Mouse (Mus musculus) midbrain, embryonic 14.5 days (tissue): Measurements from ENCODE around the gene Cmklr1. TPM values are rescaled to one million over a fixed set of nuclear protein-coding genes. Genes with fewer than 3 reads are reported as not detected.

Experiments used
- ATAC-seq: fragments of 200-750 bp; cut with Nextera tagmentation; 2 replicates; pipeline ENCODE4 v1.8.0; 2017; ENCODE audit warnings: moderate number of reproducible peaks, moderate library complexity; ENCODE audit not compliant: low FRiP score, low TSS enrichment
- DNase-seq: peaks from one replicate; pipeline ENCODE4 v3.0.0-alpha.2; 2015
- H3K27ac ChIP-seq: fragments of 300-500 bp; sonication (generic); replicated peaks from 2 replicates; pipeline ENCODE4 v1.5.1; 2014; ENCODE audit warnings: mild to moderate bottlenecking, low read depth, low read length, moderate library complexity
- H3K27me3 ChIP-seq: fragments of 300-500 bp; sonication (generic); 2 replicates; pipeline ENCODE4 v1.6.1; 2014; ENCODE audit warnings: low read length, control low read depth, mixed read lengths; ENCODE audit not compliant: control insufficient read depth, insufficient read depth
- H3K36me3 ChIP-seq: fragments of 300-500 bp; sonication (generic); 2 replicates; pipeline ENCODE4 v1.6.1; 2014; ENCODE audit warnings: low read length, control low read depth; ENCODE audit not compliant: control insufficient read depth, insufficient read depth
- H3K4me1 ChIP-seq: fragments of 300-500 bp; sonication (generic); 2 replicates; pipeline ENCODE4 v1.6.1; 2014; ENCODE audit warnings: mild to moderate bottlenecking, antibody characterized with exemption, low read length, control low read depth; ENCODE audit not compliant: control insufficient read depth, insufficient read depth
- H3K4me2 ChIP-seq: fragments of 300-500 bp; sonication (generic); 2 replicates; pipeline ENCODE4 v1.6.1; 2014; ENCODE audit warnings: mild to moderate bottlenecking, low read length, moderate library complexity
- H3K4me3 ChIP-seq: fragments of 300-500 bp; sonication (generic); replicated peaks from 2 replicates; pipeline ENCODE4 v1.5.1; 2014; ENCODE audit warnings: low read depth, low read length
- H3K9ac ChIP-seq: fragments of 300-500 bp; sonication (generic); replicated peaks from 2 replicates; pipeline ENCODE4 v1.6.1; 2014; ENCODE audit warnings: mild to moderate bottlenecking, low read length, moderate library complexity
- H3K9me3 ChIP-seq: fragments of 300-500 bp; sonication (generic); 2 replicates; pipeline ENCODE4 v1.6.1; 2016; ENCODE audit warnings: low read length, control low read depth, mixed read lengths; ENCODE audit not compliant: control insufficient read depth
- WGBS: fragments of 180-500 bp; shearing (Covaris S2); extraction: QIAGEN DNeasy Blood & Tissue Kit; methylation state at CpG from one replicate; pipeline ENCODE4 v1.1.7; 2014; 5-methylcytosine and 5-hydroxymethylcytosine counted together
- polyA plus RNA-seq: library from polyadenylated mRNA; unstranded; fragments of >200 nt; fragmentation: Nextera tagmentation; extraction: Ambion mirVana; gene quantifications from 2 replicates; pipeline ENCODE4 v1.2.1, GENCODE M21; 2014

Gene Cmklr1
- polyA plus RNA-seq, 1 experiment from 2014 or later, result 2.1 TPM

DNA sequence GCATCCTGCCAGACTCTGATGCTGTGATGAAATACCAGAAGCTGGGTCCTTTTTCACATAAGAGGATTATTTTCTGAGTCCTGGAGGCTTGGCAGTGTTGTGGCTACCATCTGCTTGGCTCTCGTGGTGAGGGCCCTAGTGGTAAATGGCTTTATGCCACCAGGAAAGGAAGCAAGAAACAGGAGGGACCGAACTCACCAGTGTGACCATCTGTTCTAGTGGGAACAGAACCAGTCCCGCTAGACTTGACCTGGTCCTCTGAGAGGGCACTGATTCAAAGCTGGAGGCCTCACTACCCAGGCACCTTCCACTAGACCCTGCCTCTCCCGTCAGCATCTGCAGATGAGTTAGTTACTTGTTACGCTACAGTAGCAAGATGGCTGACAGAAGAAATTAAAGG is 33.0 kb upstream of the Cmklr1 start:
- no peak for DNase-seq
- H3K36me3 ChIP-seq, result no peaks in the 10 kb centered on the region
- 65% methylated on average over 5 of the region's 5 CpGs for WGBS
- no peak for ATAC-seq
- no peaks in the 10 kb centered on the region for H3K27me3 ChIP-seq
- H3K9ac ChIP-seq, result no peak overlapping the region
- H3K4me1 ChIP-seq, result peaks cover 4% of the 10 kb centered on the region; the same call in 1 of the 2 replicates
- no peak overlapping the region for H3K4me2 ChIP-seq
- H3K4me3 ChIP-seq, result no peak overlapping the region
- no peaks in the 10 kb centered on the region for H3K9me3 ChIP-seq
- no peak overlapping the region for H3K27ac ChIP-seq

DNA sequence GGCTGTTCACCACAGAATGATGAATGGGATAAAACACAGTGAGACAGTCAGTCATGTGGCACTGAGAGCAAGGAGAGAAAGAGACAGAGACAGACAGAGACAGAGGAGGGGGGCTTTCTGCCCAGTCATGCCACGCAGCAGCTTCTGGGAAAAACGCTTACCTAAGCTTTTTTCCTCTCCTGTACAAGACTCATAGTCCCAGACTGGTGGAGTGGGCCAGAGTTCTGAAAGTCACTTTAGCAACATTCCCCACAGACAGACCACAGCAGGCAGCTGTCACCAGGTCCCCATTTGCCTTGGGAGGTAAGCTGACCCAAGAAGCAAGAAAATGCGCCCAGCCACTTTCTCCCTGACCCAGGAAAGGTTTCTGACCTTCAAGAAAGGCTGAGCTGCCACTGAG is 32.2 kb upstream of the Cmklr1 start:
- Histone ChIP-seq H3K36me3 (no peaks in the 10 kb centered on the region), H3K9ac (no peak overlapping the region), H3K4me3 (no peak overlapping the region), H3K27me3 (no peaks in the 10 kb centered on the region), H3K9me3 (no peaks in the 10 kb centered on the region), H3K27ac (no peak overlapping the region), H3K4me2 (no peak overlapping the region), H3K4me1 (peaks cover 4% of the 10 kb centered on the region; the same call in 1 of the 2 replicates)
- ATAC-seq (no peak), DNase-seq (no peak)
- 82% methylated on average over 3 of the region's 3 CpGs for WGBS

DNA sequence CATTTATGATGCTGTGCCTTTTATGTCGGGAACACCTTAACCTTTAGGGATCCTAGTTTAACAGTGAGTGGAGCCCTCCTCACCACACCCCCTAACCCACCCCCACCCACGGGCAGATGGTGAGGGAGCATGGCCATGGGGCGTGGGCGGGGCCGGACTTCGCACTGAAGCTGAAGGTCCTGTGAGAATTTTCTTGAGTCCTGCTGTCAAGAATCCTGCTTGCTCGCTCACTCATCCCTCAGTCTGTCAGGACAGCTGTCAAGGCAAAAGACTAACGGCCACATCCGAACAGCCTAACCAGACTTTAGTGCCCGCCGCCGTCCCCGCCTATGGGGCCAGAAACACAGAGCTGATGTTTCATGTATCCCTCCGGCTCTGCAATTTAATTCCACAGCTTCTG is 31.0 kb upstream of the Cmklr1 start:
- H3K4me2 ChIP-seq, result no peak overlapping the region
- H3K4me3 ChIP-seq, result no peak overlapping the region
- no peak for ATAC-seq
- H3K9ac ChIP-seq, result no peak overlapping the region
- H3K27me3 ChIP-seq, result no peaks in the 10 kb centered on the region
- no peak overlapping the region for H3K27ac ChIP-seq
- 64% methylated on average over 14 of the region's 14 CpGs for WGBS
- no peaks in the 10 kb centered on the region for H3K9me3 ChIP-seq
- no peak for DNase-seq
- H3K4me1 ChIP-seq, result peaks cover 4% of the 10 kb centered on the region; the same call in 1 of the 2 replicates
- H3K36me3 ChIP-seq, result no peaks in the 10 kb centered on the region

- Histone ChIP-seq H3K9ac (no peak overlapping the region), H3K9me3 (no peaks in the 10 kb centered on the region), H3K27ac (no peak overlapping the region), H3K4me3 (no peak overlapping the region), H3K36me3 (no peaks in the 10 kb centered on the region), H3K4me1 (peaks cover 4% of the 10 kb centered on the region; the same call in 1 of the 2 replicates), H3K4me2 (no peak overlapping the region), H3K27me3 (no peaks in the 10 kb centered on the region)
- ATAC-seq, result no peak
- DNase-seq, result no peak
- 94% methylated on average over 4 of the region's 4 CpGs for WGBS
Measured at GRCm38 (mm10) chr5:113679509-113679908, 29.3 kb upstream of the Cmklr1 start.

GRCm38 (mm10) chr5:113678743-113679452 is 28.7 kb upstream of the Cmklr1 start:
- no peak overlapping the region for H3K4me3 ChIP-seq
- H3K36me3 ChIP-seq, result no peaks in the 10 kb centered on the region
- DNase-seq (no peak), ATAC-seq (no peak)
- H3K9me3 ChIP-seq, result no peaks in the 10 kb centered on the region
- H3K9ac ChIP-seq, result no peak overlapping the region
- no peak overlapping the region for H3K4me2 ChIP-seq
- no peak overlapping the region for H3K27ac ChIP-seq
- no peaks in the 10 kb centered on the region for H3K27me3 ChIP-seq
- H3K4me1 ChIP-seq, result peaks cover under 1% of the 10 kb centered on the region; the same call in 1 of the 2 replicates
- 81% methylated on average over 10 of the region's 10 CpGs for WGBS

GRCm38 (mm10) chr5:113677541-113677940 is 27.3 kb upstream of the Cmklr1 start:
- DNase-seq (no peak), ATAC-seq (no peak)
- Histone ChIP-seq H3K27ac (no peak overlapping the region), H3K4me3 (no peak overlapping the region), H3K4me1 (no peaks in the 10 kb centered on the region), H3K9ac (no peak overlapping the region), H3K9me3 (no peaks in the 10 kb centered on the region), H3K27me3 (no peaks in the 10 kb centered on the region), H3K4me2 (no peak overlapping the region), H3K36me3 (no peaks in the 10 kb centered on the region)
- WGBS, result 89% methylated on average over 4 of the region's 7 CpGs

GRCm38 (mm10) chr5:113674851-113675250 is 24.6 kb upstream of the Cmklr1 start:
- Histone ChIP-seq H3K27me3 (no peaks in the 10 kb centered on the region), H3K4me3 (no peak overlapping the region), H3K27ac (no peak overlapping the region), H3K4me2 (no peak overlapping the region), H3K9ac (no peak overlapping the region), H3K9me3 (no peaks in the 10 kb centered on the region), H3K4me1 (no peaks in the 10 kb centered on the region), H3K36me3 (no peaks in the 10 kb centered on the region)
- 79% methylated on average over 7 of the region's 7 CpGs for WGBS
- no peak for ATAC-seq
- DNase-seq, result no peak

- no peak overlapping the region for H3K27ac ChIP-seq
- ATAC-seq, result no peak
- 90% methylated on average over 7 of the region's 7 CpGs for WGBS
Measured at GRCm38 (mm10) chr5:113672456-113672855, 22.2 kb upstream of the Cmklr1 start.

DNA sequence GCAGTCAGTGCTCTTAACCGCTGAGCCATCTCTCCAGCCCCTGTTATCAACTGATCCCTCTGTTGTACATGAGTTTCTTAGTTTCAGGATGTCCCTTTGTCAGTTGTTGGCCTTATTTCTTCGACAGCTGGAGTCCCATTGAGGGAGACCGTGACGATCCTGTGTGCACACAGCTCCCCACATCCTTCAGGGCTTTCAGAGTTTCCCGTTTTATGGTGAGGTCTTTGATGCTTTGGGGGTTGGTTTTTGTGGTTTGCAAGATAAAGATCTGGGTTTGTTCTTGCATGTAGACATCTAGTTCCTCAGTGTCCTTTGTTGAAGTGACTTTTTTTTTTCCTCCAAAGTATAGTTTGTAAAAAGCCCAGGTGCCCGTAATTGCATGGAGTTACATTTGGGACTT is 20.4 kb upstream of the Cmklr1 start:
- ATAC-seq, result no peak
- Histone ChIP-seq H3K4me1 (no peaks in the 10 kb centered on the region), H3K36me3 (no peaks in the 10 kb centered on the region), H3K27me3 (no peaks in the 10 kb centered on the region), H3K4me3 (no peak overlapping the region), H3K9ac (no peak overlapping the region), H3K9me3 (no peaks in the 10 kb centered on the region), H3K27ac (no peak overlapping the region), H3K4me2 (no peak overlapping the region)
- 80% methylated on average over 6 of the region's 6 CpGs for WGBS
- DNase-seq, result no peak

More at GRCm38 (mm10) chr5:113672456-113672855, 22.2 kb upstream of the Cmklr1 start:
- DNase-seq, result no peak
- Histone ChIP-seq H3K27me3 (no peaks in the 10 kb centered on the region), H3K9ac (no peak overlapping the region), H3K4me2 (no peak overlapping the region), H3K4me3 (no peak overlapping the region), H3K4me1 (no peaks in the 10 kb centered on the region), H3K36me3 (no peaks in the 10 kb centered on the region), H3K9me3 (no peaks in the 10 kb centered on the region)
